Mouse (Mus musculus): ENCODE results near the gene Vps29.

- TF ChIP-seq CTCF (IDR thresholded peaks at IDR 0.05; ENCODE audit: low read depth, low read length) (no peak), POLR2A (IDR thresholded peaks at IDR 0.05; ENCODE audit: insufficient read depth, low read length) (no peak)
Observed at GRCm38 (mm10) chr5:122402160-122402559, 48.0 kb downstream of the Vps29 start.

Measured in ES-Bruce4 (cell line).